Mouse (Mus musculus): Measurements from ENCODE around the gene Cd209e.
"Not testable (repeated sequence)": the region's sequence is repeated elsewhere in the genome, so short reads cannot be mapped to it uniquely, and the experiment has no call there.

The Cd209e gene

DNA sequence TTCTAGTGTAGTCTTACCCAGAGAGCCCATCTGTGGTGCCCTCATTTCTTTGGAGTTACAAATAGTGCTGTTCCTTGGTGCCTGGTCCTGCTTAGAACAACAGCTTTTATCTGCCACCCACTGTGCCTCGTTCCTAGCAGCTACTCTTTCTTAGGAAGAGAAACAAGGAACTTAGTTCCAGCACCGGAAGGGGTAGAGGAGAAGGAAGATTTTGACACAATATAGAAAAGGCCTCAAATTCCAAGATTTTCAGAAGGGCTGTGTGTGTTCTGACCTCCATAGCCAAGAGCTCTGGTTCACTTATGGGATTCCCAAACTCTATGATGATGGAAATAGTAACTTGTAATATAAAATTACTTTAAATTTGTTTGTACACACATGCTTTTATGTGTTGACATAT is at the start of gene Cd209e:
Gene Cd209e (minus strand): TSS at position 101 of the 400 bp plus-strand sequence.
- in situ Hi-C loops (cut with MseI, MboI) = no loop called here

DNA sequence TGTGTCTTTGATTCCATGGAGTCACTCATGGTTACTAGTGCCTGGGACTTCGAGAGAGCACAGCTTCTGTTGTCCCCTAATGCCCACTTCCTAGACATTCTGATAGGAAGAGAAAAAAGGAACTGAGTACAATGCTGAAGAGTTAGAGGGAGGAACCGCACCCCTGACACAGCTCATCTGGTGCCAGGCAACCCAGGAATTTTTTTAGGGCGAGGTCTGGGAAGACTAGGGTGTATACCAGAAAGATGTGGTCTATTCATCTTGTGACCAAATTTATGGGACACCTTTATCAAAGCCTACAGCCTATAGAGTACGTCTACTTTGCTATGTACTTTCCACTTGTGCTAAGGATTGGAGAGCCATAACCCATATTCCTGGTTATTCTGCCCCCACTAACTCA is 24.3 kb upstream of the Cd209e start, which contains the start of gene Cd209d:
Gene Cd209d (minus strand): TSS at position 101 of the 400 bp plus-strand sequence.
- in situ Hi-C loops (cut with MseI, MboI) = no loop called here

DNA sequence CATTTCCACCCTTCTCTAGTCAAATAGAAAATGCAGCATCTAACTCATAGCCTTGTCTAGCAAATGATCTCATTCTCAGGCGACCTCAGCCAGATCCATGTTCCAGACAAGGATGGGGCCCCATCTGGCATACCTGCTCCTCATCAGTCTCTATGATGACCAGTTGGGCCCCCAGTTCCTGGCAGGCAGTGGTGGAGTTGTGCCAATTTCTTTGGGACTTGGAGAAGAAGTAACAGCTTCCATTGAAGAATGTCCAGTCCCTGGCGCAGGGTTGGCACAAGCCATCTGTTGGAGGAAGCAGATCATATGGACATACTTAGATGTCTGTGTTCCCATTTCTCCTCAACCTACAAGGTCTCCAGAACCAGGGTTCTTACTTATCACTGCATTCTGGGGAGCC is 22.0 kb upstream of the Cd209e start:
- in situ Hi-C loops (cut with MseI, MboI) = no loop called here

DNA sequence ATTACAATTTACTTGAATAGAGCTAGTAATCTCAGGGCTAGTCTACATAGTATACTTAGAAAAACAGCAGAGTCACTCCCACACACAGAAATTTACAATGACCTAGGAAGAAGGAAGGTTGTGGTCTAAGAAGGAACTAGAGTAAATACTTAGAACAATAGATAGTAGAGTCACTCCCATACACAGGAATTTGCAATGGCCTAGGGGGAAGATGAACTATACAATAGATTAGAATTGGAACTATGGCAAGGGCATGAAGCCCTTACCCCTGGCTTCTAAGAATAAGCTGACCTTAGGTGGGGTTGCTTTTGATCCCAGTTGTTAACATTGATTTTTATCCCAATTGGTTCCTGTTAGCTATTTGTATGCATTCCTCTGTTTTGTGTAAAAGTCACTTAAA is 8.6 kb upstream of the Cd209e start:
- in situ Hi-C loops (cut with MseI, MboI) = not testable (repeated sequence)

DNA sequence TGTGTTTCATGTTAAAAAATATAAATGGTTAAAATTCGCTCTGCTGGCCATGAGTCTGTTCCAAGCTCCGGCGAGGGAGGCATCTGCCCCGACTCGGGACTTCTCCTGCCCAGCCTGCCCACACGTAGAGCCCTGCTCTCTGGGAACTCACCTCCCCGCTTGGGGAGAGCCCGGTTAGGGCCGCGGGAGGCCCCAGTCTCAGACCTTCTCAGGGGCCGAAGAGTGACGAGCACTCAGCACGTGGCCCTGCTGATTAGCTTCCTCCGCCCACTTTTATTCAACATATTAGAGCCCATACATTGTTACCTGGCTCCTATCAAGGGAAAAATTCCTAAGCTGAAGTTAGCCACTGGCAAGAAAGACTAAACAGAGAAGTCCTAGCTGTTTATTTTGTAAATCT is 51.0 kb downstream of the Cd209e start:
- in situ Hi-C loops (cut with MseI, MboI) = no loop called here

Measured in mouse trophoblast stem cell (cell line).